Mouse (Mus musculus): ENCODE data around the gene Alk.

Alk gene

DNA sequence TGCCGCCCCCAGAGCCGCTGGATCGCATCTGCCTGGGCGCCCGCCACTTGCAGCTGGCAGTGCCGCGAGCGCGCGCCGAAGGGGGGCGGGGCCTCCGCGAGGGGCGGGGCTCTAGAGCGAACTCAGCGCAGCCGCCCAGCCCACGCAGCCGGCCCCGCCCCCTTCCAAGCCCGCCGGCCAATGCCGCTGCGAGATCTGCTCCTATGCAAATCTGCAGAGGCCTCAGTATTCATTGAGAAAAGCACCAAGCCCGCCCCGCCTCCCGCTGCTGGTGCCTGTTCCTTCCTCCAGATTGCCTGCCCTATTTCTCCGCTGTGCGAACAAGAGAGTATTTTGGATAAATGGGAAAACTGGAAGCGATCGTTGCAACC is at the start of gene Alk:
Gene Alk (minus strand): TSS at position 18 of the 371 bp plus-strand sequence.
- peak; percentile 73 for DNase-seq (ENCODE audit: low spot score in 2 of 2)

DNA sequence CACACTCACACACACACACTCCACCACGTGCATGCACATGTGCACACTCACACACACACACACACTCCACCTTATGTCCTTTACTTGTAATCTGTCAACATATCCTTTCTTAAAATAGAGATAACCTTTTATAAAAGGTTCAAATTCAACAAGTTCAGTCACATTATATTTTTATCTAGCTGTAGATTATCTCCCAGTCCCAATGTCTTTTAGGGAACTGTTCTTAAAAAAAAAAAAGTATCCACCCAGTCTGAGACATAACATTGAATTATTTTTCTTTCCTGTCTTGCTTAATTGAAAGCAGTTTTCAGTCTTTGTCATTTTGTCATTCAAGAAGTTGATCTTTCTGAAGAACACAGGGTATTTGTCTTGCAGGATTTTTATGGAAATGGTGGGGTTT is 48.4 kb upstream of the Alk start:
- DNase-seq (ENCODE audit: low spot score in 2 of 2), result no peak

DNA sequence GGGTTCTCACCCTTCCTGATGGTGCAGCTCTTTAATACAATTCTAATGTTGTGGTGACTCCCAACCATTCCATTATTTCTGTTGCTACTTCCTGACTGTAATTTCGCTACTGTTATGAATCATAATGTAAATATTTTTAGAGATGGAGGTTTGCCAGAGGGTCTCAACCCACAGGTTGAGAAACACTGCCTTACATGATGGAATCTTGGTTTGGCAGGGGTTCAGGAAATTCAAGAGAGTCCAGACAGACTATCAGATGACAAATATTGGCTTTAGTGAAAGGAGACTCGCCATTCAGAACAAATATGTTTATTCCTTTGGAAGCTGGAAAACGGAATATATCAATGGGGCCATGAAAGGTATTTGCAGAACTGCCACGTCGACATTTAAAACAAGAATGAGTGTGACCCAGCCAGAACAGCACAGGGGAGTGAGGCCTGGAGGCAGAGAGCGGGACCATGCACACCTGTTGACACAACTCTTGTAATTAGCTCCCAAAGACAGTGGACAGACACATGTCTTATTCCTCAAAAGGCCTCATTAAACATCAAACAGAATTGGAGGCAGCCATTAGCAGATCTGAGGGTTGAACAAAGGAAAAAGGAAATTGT is 44.3 kb upstream of the Alk start:
- no peak for DNase-seq (ENCODE audit: low spot score in 2 of 2)

DNA sequence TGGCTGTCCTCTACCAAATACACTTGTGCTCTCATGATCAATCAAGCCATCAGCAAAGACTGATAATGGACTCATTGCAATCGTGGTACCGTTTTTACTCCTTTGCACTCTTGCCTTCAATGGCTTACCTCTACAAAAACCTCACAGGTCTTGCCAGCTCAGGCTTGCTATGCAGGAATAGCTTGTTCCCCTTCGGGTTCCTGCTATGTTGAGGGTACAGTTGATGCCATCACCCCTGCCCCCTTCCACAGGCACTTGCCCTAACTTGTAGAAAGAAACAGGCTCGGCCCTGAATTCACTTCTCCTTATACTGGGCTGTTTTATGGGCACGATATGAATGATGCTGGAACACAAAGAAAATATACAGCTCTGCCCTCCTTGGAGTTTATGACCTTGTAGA is 41.7 kb upstream of the Alk start:
- no peak for DNase-seq (ENCODE audit: low spot score in 2 of 2)

DNA sequence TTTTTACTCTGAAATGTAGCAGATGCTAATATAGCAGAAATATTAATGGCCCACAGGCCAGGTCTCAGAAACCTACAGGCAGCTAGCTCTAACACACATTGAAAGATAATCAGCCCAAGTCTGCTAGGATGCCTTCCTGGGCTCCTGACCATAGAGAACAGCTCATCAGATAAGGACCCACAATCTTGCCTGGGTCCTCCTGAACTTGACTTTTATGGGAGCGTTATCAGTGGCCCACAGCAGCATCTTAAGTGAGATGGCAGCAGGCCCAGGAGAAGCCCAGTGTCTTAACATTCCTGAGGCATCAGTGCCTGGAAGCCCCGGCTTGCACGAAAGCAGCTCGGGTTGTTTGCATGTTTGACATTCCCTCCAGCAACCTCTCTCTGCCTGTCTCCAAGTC is 35.7 kb upstream of the Alk start:
- DNase-seq (ENCODE audit: low spot score in 2 of 2), result no peak

DNA sequence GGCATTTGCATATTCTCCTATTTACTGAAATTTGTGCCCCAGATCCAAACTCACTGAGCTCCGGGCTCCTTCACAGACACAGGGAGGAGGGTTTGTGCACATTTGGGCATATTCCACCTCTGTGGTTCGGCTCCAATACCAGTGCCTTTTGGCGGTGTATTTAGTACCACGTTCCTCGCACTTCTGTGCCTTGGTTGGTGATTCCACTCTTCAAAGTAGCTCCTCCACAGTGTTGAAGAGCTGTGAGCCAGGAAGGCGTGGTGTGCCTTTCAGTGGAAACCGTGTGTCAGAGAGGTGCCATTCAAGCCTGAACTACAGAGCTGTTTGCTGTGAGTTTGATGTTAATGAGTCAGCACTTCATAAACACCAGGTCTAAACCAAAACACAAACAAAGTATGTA is 35.0 kb upstream of the Alk start:
- no peak for DNase-seq (ENCODE audit: low spot score in 2 of 2)

DNA sequence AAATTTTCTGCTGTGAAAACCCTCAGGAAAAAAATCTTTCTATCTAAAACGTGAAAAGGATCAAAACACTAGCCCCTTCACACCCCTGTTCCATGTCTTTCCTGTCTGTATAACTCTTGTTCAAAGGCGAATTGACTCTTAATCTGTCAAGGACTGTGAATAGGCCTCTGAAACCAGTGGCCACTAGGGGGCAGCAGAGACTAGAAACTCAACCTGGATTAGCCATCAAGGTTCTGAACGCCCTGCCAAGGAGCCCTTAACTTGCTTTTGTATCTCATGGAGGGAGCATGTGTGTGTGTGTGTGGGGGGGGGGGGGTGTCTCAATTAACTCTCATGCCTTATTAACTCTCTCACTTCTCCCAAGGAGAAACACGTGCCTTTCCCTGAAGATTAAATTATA is 1.8 kb upstream of the Alk start:
- peak; percentile 49 for DNase-seq (ENCODE audit: low spot score in 2 of 2)

DNA sequence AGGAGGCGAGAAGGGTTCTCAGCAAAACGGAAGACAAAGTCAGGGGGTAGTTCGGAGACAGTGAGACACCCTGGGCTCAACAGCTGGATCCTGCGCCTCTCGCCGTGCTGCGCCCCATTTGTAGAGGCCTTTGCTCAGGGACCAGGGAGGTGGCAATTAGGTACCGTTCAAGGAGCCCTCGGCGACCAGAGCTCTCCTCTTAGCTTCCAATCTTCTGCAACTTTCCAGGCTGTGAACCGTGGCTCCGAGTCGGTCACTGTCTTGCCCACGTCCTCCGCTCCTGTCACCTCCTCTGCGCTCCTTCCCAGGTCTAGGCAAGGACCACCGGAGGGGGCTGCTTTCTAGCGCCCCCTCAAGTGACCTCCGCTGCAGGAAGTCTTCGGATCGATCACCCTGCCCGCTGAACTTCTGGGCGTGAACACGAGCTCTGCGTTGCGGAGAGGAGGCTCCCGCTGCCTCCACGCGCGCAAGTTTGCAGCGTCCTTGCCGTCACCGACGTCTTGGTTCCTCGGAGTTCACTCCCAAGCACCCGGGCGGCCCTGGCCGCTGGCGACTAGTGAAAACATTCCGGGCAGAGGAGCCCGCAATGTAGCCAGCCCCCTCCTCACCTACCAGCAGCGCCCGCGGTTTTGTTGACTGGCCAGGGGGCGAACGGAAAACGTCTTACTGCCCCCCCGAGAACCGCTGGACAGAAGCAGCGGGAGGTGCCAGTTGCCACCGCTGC is 379 bp downstream of the Alk start:
- no peak for DNase-seq (ENCODE audit: low spot score in 2 of 2)

DNA sequence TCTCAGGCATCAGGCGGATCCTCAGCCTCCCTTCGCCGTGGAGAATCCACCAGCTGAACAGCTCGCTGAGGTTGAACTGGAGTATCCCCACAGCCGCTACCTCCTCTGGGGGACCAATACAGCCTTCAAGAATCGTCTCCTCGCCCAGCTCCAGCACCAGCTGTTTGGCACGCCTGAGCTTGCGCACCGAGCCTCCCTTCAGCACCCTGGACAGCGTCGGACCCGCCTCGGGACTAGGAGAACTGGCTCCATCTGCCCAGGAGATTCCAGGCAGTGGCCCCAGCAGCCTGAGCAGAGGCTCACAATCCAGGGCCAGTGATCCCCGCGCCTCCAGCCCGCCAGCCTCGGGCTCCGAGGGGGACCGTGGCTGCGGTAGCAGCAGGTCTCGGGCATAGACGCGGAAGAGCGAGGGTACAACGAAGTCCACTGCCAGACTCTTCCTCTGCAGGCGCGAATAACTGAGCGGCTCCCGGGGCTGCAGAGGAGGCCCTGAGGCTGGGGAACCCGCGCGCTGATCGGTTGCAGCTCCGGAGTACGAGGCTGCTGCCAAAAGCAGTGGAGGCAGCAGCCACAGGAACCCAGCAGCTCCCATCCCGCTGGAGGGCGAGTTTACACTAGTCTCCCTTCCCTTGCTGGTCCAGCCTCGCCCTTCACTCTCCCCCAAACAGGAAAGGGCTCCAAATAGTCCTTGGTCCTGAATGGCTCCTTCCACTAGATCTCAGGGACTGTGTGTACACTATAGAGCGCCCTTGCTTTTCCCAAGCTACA is 1.1 kb downstream of the Alk start:
- DNase-seq (ENCODE audit: low spot score in 2 of 2), result peak; percentile 21 to 36

DNA sequence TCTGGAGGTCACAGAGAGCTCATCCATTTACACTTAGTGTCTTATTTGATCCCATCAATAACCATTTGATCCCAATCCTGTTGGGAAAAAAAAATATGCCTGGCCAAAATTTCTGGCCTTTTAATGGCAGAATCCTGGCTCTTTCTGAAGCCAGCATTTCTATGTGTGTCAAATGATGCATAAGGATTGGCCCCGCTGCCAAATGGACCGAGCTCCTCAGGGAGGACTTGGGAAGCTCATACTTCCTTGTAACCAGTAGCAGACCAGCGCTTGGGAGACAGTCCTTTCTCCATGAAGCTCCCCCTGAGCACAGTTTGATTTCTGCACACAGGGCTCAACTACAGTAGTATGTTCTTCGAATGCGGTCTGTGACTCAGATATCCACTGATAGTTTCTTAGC is 3.6 kb downstream of the Alk start:
- DNase-seq (ENCODE audit: low spot score in 2 of 2), result no peak

DNA sequence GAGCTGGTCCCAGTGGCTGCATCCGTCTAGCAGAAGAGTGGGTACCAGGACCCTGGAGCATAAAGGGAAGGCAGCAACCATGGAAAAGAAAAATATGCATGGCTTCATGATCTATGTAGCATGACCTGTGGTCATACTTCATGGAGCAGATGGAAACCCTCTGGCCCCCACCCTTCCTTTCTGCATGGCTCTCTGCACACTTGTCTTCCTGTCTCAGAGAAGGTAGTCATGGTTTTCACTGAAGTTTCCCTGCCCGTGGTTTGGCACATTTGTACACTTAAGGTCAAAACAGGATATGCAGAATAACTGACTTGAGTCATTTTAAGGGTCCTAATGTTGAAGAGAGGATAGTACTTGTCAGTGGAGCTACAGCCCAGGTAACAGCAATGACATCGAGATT is 16.8 kb downstream of the Alk start:
- peak; percentile 74 to 75 for DNase-seq (ENCODE audit: low spot score in 2 of 2)

DNA sequence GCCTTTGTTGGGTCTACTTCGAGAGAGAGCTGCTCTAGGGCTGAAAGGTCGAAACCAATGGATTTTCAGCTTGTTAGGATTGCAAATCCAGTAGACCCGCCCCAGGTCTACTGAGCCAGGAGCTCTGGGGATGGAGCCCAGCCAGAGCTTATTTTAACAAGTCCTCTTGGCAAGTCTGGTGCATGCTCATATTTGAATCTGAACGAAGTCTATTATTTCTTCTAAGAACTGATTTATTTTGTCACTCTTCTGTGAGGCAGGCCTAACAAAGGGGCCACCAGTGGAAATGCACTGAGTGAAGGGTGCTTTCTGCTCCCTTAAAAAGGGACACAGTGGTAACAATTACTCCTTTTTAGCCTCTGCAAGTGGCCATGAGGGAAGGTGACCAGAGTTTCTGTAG is 24.3 kb downstream of the Alk start:
- no peak for DNase-seq (ENCODE audit: low spot score in 2 of 2)

DNA sequence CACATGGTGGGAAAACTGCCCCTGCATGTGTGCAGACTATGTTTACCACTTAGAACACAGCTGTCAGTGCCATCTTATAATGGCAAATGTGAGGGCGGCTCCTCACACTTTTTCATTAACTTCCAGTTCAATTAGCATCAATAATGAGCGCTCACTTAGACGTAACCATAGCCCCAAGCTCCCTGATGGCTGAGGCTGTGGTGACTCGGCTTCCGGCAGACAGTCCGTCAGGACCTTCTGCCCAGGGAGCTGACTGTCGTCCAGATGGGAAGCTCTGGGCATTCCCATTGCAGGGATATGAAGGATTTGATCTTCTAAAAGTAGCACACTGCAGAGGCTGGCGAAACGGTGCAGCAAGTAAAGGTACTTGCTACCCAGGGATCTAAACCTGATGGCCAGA is 25.1 kb downstream of the Alk start:
- DNase-seq (ENCODE audit: low spot score in 2 of 2), result no peak

DNA sequence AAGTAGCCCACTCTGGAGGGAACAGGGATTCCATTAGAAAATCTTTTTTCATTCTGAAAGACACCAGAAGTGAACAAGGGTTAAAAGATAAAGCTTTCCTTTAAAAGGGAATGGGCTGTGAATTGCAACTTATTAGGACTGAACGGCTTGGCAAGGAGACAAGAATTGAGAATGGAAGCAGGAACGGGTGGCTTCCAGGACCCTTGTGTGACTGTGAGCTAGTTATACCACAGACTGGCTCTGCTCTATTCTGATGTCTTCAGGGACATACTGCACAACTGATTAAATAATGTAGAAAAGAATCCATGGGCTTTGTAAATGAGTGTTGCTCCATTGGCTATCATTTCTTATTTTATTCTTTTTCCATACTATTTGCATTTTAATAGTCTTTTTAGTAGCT is 33.0 kb downstream of the Alk start:
- DNase-seq (ENCODE audit: low spot score in 2 of 2), result no peak

DNA sequence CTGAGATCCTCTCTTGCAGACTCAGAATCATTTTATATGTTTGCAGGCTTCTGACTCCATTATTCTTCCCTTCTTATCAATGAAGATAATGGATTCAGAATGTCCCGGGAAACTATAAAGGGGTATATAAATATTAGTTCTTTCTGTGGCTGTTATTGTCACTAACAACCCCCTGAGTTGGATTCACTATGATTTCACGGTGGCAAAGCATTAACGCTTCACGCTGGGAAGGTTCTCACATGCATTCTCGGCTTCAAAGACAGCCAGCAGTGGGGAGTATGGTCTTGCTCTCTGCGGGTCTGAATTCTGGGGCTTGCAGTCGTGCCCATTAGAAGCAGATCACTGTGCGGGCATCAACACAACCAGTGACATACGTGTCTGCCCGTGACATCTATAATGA is 34.9 kb downstream of the Alk start:
- DNase-seq (ENCODE audit: low spot score in 2 of 2), result no peak

DNA sequence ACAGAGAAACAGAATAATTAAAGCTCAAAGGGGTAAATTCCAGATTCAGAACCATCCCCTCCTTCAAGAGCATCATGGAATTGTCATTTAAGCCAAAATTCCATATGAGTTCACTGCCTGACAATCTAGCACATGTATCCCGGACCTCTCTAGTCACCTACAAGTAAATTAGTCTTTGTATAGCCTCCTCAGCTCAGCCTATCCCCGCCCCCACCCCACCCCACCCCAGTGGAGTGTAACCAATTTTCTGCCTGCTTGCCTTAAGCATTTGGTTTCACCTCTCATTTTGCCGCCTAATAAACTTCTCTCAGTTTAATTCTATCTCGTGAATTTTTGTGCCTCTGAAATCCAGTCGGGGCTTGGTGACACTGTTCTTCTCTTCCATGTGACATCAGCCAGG is 41.0 kb downstream of the Alk start:
- DNase-seq (ENCODE audit: low spot score in 2 of 2), result no peak

DNA sequence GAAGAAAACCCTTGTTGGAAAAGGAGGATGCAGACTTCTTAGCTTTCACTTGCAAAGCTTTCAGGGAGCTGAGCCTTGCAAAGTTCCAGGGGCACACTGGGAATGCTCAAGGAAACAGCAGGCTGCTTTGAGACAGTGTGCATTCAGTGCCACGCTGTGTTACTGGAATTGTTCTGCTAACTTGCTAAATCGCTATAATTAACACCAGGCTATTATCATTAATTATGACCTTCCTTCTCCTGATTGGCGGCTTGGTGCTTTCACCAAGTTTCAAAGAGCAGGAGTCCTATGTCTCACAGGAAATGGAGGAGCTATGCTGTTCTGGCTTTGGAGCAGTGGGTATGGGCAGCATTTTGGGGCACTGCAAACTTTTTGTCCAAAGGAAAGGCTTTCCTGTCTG is 43.0 kb downstream of the Alk start:
- DNase-seq (ENCODE audit: low spot score in 2 of 2), result no peak

DNA sequence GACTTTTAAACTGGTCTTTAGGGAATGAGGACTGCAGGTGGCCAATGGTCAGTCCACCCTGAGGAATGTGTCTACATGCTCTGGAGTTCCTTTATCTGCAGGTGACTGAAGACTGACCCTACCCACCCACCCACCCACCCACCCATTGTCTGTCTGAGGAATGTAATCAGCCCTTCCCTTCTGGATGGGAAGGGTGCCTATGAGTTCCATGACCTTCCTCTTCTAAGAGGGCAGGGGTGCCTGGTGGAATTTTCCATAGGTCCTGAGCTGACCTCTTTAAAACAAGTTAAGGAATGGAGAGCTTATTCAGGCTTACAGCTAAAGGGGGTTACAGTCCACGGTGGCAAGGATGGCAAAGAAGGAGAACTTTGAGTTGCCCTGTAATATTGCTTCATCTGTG is 43.7 kb downstream of the Alk start:
- DNase-seq (ENCODE audit: low spot score in 2 of 2), result no peak

DNA sequence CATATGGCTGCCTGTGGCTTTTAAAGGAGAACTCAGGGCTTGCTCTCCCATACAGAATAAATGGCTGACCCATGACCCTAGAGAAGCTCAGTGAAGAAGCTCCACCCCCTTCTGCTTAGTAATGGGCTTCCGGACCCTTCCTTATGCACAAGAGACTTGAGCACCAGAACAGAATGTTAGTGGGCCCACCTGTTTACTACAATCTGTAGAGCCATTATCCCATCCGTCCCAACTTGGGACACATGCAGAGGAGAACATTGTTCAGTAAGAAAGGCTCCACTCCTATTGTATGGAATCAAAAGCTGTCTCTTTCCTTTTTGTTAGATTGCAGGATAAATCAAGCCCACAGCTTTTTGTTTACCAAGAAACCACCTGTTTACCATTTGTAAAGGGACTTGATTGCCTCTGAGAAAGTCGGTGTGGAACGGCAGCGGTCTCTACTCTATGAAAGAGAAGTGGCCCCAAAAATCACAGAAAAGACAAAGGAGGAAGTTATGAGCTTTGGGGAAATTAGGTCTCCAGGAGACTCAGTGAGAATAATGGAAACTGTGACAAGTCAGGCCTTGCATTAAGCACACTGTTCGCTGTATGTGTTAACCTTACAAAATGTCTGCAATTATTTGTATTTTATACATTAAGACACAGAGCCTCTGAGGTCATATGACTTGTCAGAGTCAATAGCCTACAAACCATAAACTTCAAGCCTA is 47.2 kb downstream of the Alk start:
- DNase-seq (ENCODE audit: low spot score in 2 of 2), result peak; percentile 3 to 19

DNA sequence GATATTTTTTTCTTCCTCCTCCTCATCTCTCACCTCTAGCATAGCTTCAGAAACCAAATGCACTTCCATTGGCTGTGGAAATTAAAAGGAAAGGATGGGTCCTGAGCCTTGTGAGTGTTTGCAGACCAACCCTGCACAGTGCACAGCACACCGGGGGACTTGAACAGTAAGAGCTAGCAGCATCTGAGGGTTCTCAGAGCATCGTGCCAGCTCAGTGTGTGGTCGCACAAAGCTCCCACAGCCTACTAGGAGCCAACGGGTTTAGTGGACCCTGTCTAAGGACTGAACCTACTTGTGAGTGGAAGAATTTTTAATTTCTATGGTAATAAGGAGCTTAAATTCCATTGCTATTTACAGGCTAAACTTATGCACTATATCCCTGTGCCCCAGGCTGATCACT is 58.2 kb downstream of the Alk start:
- no peak for DNase-seq (ENCODE audit: low spot score in 2 of 2)

DNA sequence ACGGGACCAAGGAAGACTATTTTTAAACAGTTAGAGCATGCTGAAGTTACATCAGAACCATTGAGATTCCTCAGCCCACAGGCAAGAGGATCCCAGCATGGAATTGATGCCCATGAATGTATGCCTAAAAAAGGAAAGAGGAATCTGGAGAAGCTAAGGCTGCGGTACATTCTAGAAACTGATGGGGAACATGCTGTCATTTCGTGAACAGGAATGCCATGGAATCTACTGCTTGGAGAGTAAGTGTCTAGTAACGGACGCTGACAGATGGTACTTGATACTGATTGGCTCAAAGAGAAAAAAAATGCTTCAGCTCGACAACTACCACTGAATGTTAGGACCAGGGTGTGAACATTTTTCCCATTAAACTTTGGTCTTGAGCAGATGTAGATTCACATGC is 69.1 kb downstream of the Alk start:
- no peak for DNase-seq (ENCODE audit: low spot score in 2 of 2)

DNA sequence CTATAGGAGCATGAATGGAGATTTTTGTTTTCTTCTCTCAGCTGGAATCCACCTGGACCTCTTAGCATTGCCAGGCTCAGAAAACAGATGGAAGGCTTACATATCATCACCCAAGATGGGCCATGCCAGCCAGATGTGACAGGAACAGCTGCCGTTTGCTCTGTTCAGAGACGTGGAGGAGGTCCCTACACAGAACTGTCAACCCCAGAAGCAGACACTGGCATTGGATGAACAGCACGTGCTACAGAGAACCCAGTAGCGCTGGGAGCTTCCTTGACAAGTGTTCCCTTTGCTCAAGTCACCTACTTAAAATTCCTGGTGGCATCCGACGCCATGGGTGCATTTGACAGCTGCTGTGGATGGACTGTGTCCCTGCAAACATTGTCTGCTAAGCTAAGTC is 72.2 kb downstream of the Alk start:
- DNase-seq (ENCODE audit: low spot score in 2 of 2), result no peak

DNA sequence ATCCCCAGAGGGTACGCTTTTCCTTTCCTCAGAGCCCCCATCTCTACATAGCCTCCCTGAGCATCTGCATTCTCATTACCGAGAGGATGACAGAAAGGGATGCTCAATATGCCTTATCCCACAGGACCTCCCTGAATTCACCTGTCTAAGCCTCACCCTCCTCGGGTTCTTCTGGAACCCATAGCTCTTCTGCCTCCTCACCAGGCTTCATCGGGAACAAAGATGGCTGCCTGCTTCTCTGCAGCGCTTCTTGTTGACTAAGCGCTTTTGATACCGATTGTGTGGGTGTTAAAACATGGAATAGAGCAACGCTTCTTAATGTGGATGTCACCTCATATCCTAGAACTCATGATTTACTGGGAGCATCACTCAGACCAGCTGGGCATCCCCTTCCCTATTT is 75.9 kb downstream of the Alk start:
- DNase-seq (ENCODE audit: low spot score in 2 of 2), result no peak
